Mouse (Mus musculus): ENCODE data around the gene Bag5. TPM values are rescaled to one million over a fixed set of nuclear protein-coding genes. Genes with fewer than 3 reads are reported as not detected.
A peak's percentile ranks its signal among the peaks of the same experiment; 100 is the strongest.

Bag5 gene
- total and polyA plus RNA-seq, 3 experiments, result 24.0 to 38.0 TPM; not detected in 1

GRCm38 (mm10) chr12:111674850-111675486, 38.1 kb downstream of the Bag5 start (continued):
- TF ChIP-seq MAFK (IDR thresholded peaks at IDR 0.05; ENCODE audit: borderline replicate concordance, low read depth, low read length) (peak; percentile 41; the same call in 1 of the 2 replicates), ZMIZ1 (IDR thresholded peaks at IDR 0.05; ENCODE audit: low read depth, low read length) (no peak), UBTF (IDR thresholded peaks at IDR 0.05; ENCODE audit: borderline replicate concordance, insufficient read depth, low read depth, low read length) (no peak), ZC3H11A (IDR thresholded peaks at IDR 0.05; ENCODE audit: low read depth, low read length) (no peak), ETS1 (IDR thresholded peaks at IDR 0.05; ENCODE audit: low read depth, low read length) (peak; percentile 91), MXI1 (IDR thresholded peaks at IDR 0.05; ENCODE audit: low read depth, low read length) (peak; percentile 51; the same call in 1 of the 2 replicates), POLR2AphosphoS5 (IDR thresholded peaks at IDR 0.05; ENCODE audit: borderline replicate concordance, low read depth, low read length) (no peak), KAT2A (conservative IDR thresholded peaks at IDR 0.05; ENCODE audit: low read depth, low read length) (no peak), JUND (IDR thresholded peaks at IDR 0.05; ENCODE audit: low read depth, low read length) (0 out of 2 replicates have a peak, but pooled peaks have one; percentile 33), ZKSCAN1 (IDR thresholded peaks at IDR 0.05; ENCODE audit: low read depth, low read length) (0 out of 2 replicates have a peak, but pooled peaks have one; percentile 47), USF2 (IDR thresholded peaks at IDR 0.05; ENCODE audit: borderline replicate concordance in 1 of 2, insufficient read depth in 1 of 2, low read depth in 1 of 2, low read length in 2 of 2) (no peak)

- no peak overlapping the region for H3K4me3 ChIP-seq (ENCODE audit: control insufficient read depth in 1 of 2, insufficient read depth in 1 of 2, low read depth in 2 of 2, low read length in 2 of 2)
- H3K9ac ChIP-seq (ENCODE audit: control insufficient read depth, low read depth, low read length, poor library complexity, severe bottlenecking), result no peak overlapping the region
- no peaks in the 10 kb centered on the region for H3K27me3 ChIP-seq (ENCODE audit: control insufficient read depth in 1 of 2, insufficient read depth in 2 of 2, low read length in 2 of 2)
- H3K4me1 ChIP-seq (ENCODE audit: control insufficient read depth in 1 of 2, insufficient read depth in 2 of 2, low read length in 2 of 2), result peaks cover 8 to 17% of the 10 kb centered on the region in 2 experiments
- no peak overlapping the region for H3K27ac ChIP-seq (ENCODE audit: control insufficient read depth, low read depth, low read length)
- peaks cover 0 to 12% of the 10 kb centered on the region in 2 experiments; a peak in 2 of 4 replicates for H3K36me3 ChIP-seq (ENCODE audit: control insufficient read depth in 1 of 2, insufficient read depth in 2 of 2, low read length in 2 of 2)
- no peak for DNase-seq (ENCODE audit: low read depth, low spot score)
- no peak for TF ChIP-seq E2F4 (IDR thresholded peaks at IDR 0.05; ENCODE audit: borderline replicate concordance, low read depth, low read length)
- no peak for TF ChIP-seq ELF1 (IDR thresholded peaks at IDR 0.05; ENCODE audit: low read depth, low read length)
- TF ChIP-seq NELFE (IDR thresholded peaks at IDR 0.05; ENCODE audit: low read depth, low read length), result no peak
- TF ChIP-seq CHD1 (IDR thresholded peaks at IDR 0.05; ENCODE audit: low read depth, low read length), result no peak
- TF ChIP-seq POLR2AphosphoS2 (IDR thresholded peaks at IDR 0.05; ENCODE audit: low read length), result no peak
- no peak for TF ChIP-seq RCOR1 (IDR thresholded peaks at IDR 0.05; ENCODE audit: low read depth, low read length)
- TF ChIP-seq USF1 (IDR thresholded peaks at IDR 0.05; ENCODE audit: low read depth, low read length), result no peak
- TF ChIP-seq ETS1 (IDR thresholded peaks at IDR 0.05; ENCODE audit: low read depth, low read length), result no peak
- no peak for TF ChIP-seq GATA1 (IDR thresholded peaks at IDR 0.05; ENCODE audit: low read depth, low read length)
- no peak for TF ChIP-seq USF2 (IDR thresholded peaks at IDR 0.05; ENCODE audit: borderline replicate concordance in 1 of 2, insufficient read depth in 1 of 2, low read depth in 1 of 2, low read length in 2 of 2)
- no peak for TF ChIP-seq KAT2A (conservative IDR thresholded peaks at IDR 0.05; ENCODE audit: low read depth, low read length)
- TF ChIP-seq POLR2AphosphoS5 (IDR thresholded peaks at IDR 0.05; ENCODE audit: borderline replicate concordance, low read depth, low read length), result no peak
- TF ChIP-seq CHD2 (IDR thresholded peaks at IDR 0.05; ENCODE audit: low read length), result no peak
- no peak for TF ChIP-seq POLR2A (IDR thresholded peaks at IDR 0.05; ENCODE audit: control insufficient read depth in 1 of 2, insufficient read depth in 1 of 2, low read depth in 1 of 2, low read length in 2 of 2, poor library complexity in 1 of 2)
- H3K9me3 ChIP-seq (replicated peaks; ENCODE audit: insufficient read depth, low read length), result no peaks in the 10 kb centered on the region
- peaks cover under 1% of the 10 kb centered on the region; the same call in 1 of the 2 replicates for H3K79me2 ChIP-seq (ENCODE audit: control insufficient read depth, insufficient read depth, low read length, poor library complexity)
These were observed 40.5 kb downstream of the Bag5 start for GRCm38 (mm10) chr12:111672581-111672980.
